Mouse (Mus musculus): ENCODE results near the gene Psmd8.

Gene Psmd8

DNA sequence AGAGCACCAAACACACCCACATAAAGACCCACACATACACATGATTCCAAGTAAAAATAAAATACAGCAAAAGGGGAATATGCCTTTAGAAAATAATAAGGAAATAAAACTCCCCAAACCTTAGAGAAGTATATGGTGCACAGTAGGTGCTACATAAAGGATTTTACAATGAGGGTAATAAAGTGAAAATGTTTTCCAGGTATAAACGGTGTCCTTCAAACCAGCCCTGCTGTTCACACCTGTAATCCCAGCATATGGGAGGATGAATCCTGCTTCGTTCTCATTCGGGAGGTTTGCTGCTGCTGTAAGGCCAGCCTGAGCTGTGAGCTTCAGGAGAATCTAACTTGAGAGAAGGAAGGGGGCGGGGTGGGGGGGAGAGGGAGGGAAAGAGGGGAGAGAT lies 46.3 kb downstream of the Psmd8 start:
- DNase-seq: no peak

DNA sequence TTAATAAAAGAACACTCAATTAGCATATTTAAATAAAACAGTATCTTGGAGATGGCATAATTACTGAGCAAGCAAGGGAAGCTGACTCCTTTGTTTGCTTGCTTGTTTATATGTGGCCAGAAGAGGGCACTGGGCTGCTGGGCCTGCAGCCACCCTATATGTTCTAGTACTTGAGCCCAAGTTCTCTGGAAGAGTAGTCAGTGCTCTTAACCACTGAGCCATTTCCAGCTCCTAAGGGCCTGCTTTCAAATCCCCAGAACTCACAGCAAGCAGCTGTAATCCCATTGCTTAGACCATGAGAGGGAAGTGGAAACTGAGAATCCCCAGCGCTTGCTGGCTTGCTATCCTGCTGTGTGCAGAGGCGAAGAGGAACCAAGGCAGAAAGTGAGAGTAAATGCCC lies 51.8 kb downstream of the Psmd8 start:
- DNase-seq: no peak

DNA sequence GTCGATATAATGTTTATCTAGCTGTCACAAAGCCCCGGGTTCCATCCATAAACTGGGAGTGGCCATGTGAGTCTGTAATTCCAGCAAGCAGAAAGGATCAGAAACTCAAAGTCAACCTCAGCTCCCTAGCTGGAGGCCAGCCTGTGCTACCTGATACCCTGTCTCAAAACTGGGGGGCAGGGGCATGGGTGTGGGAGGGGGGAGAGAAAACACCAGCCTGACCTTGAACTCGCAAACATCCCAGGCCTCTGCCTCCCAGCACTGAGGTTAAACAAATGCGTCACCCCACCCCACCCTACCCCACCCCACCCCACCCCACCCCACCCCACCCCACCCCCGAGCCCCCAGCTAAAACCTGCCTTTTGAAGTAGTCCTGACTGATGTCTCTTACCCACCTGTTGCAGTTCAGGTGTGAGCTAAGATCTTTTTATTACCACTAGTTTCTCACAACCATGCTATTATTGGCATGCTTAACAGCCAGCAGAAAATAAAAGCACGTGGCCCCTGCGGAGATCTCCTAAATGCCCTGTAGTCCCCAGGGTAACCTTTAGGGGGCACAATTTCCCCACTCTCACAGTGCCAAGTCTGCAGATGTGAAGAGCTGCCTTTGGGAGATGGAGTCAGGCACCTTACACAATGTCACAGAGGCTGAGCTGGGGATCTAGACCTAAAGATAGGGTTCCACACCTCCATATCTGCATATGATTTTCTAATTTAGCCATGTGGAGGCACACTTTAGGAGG lies 54.2 kb downstream of the Psmd8 start:
- DNase-seq: peak; percentile 38

DNA sequence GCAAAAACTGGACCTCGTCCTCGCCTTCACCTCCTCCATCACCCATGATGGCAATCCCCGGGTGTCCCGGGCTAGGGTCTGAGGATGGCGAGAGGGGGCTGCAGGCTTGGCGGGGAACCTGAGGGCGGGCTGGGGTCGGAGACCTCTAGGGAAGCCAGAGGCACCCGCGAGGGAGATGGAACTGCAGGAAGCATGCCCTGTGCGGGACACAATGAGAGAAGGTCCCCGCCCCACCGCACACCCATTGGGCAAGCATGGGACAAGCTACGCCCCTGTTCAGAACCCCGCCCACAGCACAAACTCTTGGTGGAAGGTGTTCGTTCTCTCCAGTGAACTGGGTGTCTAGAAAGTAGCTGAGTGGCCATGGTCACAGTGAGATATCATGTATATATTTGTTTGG lies 55.5 kb downstream of the Psmd8 start, which contains the start of gene Ryr1:
Gene Ryr1 (minus strand): TSS at position 210 of the 400 bp plus-strand sequence.
- no peak for DNase-seq
